Mouse (Mus musculus) cerebellum, adult 2 months (tissue): Measurements from ENCODE around the gene Il10rb.

Experiments
- CTCF ChIP-seq: fragments of 200-500 bp; IDR thresholded peaks from 2 replicates; pipeline ENCODE4 v1.5.1; 2011; ENCODE audit warnings: low read depth, mild to moderate bottlenecking, control low read depth, low read length, moderate library complexity, borderline replicate concordance; ENCODE audit not compliant: insufficient read depth
- POLR2A ChIP-seq: fragments of 200-500 bp; IDR thresholded peaks from 2 replicates; pipeline ENCODE4 v1.6.1; 2011; ENCODE audit warnings: low read length, control low read depth, borderline replicate concordance; ENCODE audit not compliant: insufficient read depth

GRCm38 (mm10) chr16:91378431-91378986 lies 27.5 kb upstream of the Il10rb start:
- TF ChIP-seq CTCF, result no peak
- no peak for TF ChIP-seq POLR2A
